Mouse (Mus musculus) splenic B cell, adult 2 months (primary cell): ENCODE data around the gene Krt6a.

ENCODE experiments used
- DNase-seq: peaks from one replicate; pipeline ENCODE4 v3.0.0-alpha.2; 2011; ENCODE audit warnings: low read depth, low spot score
- H3K27me3 ChIP-seq: 2 replicates; pipeline ENCODE4 v1.6.1; 2012; ENCODE audit warnings: mild to moderate bottlenecking, low read length, moderate library complexity, mixed read lengths; ENCODE audit not compliant: control insufficient read depth, poor library complexity, insufficient read depth, severe bottlenecking
- H3K36me3 ChIP-seq: 2 replicates; pipeline ENCODE4 v1.6.1; 2012; ENCODE audit warnings: mild to moderate bottlenecking, low read length, moderate library complexity, mixed read lengths; ENCODE audit not compliant: control insufficient read depth, poor library complexity, insufficient read depth, severe bottlenecking

Gene Krt6a

GRCm38 (mm10) chr15:101694207-101694606, at the start of gene Krt6a:
TSS of gene Krt6a (minus strand) at chr15:101694307.
- DNase-seq, result no peak
- H3K36me3 ChIP-seq, result no peaks in the 10 kb centered on the region
- no peaks in the 10 kb centered on the region for H3K27me3 ChIP-seq

- no peak for DNase-seq
- Histone ChIP-seq H3K27me3 (no peaks in the 10 kb centered on the region), H3K36me3 (no peaks in the 10 kb centered on the region)
Measured at GRCm38 (mm10) chr15:101742711-101743110, 48.6 kb upstream of the Krt6a start, which contains the start of gene Krt71. TSS of gene Krt71 (minus strand) at chr15:101743109.

GRCm38 (mm10) chr15:101737786-101738185, 43.7 kb upstream of the Krt6a start:
- DNase-seq, result no peak
- no peaks in the 10 kb centered on the region for H3K36me3 ChIP-seq

GRCm38 (mm10) chr15:101730653-101731052, 36.5 kb upstream of the Krt6a start:
- H3K27me3 ChIP-seq, result no peaks in the 10 kb centered on the region
- H3K36me3 ChIP-seq, result no peaks in the 10 kb centered on the region
- no peak for DNase-seq

More at GRCm38 (mm10) chr15:101737786-101738185, 43.7 kb upstream of the Krt6a start:
- no peaks in the 10 kb centered on the region for H3K27me3 ChIP-seq

- no peaks in the 10 kb centered on the region for H3K36me3 ChIP-seq
- H3K27me3 ChIP-seq, result no peaks in the 10 kb centered on the region
- DNase-seq, result no peak
Measured at GRCm38 (mm10) chr15:101724686-101725085, 30.6 kb upstream of the Krt6a start.

- no peaks in the 10 kb centered on the region for H3K36me3 ChIP-seq
- no peak for DNase-seq
- no peaks in the 10 kb centered on the region for H3K27me3 ChIP-seq
Measured at GRCm38 (mm10) chr15:101715831-101716230, 21.7 kb upstream of the Krt6a start.

GRCm38 (mm10) chr15:101714356-101714755, 20.2 kb upstream of the Krt6a start:
- Histone ChIP-seq H3K27me3 (no peaks in the 10 kb centered on the region), H3K36me3 (no peaks in the 10 kb centered on the region)
- DNase-seq, result no peak

- no peak for DNase-seq
- Histone ChIP-seq H3K36me3 (no peaks in the 10 kb centered on the region), H3K27me3 (no peaks in the 10 kb centered on the region)
Measured at GRCm38 (mm10) chr15:101713731-101714130, 19.6 kb upstream of the Krt6a start.

GRCm38 (mm10) chr15:101712720-101713119, 18.6 kb upstream of the Krt6a start, which contains the start of gene Krt5:
TSS of gene Krt5 (minus strand) at chr15:101712898.
- no peak for DNase-seq
- H3K36me3 ChIP-seq, result no peaks in the 10 kb centered on the region
- H3K27me3 ChIP-seq, result no peaks in the 10 kb centered on the region

- Histone ChIP-seq H3K27me3 (no peaks in the 10 kb centered on the region), H3K36me3 (no peaks in the 10 kb centered on the region)
- no peak for DNase-seq
Measured at GRCm38 (mm10) chr15:101708683-101709082, 14.6 kb upstream of the Krt6a start.

GRCm38 (mm10) chr15:101707454-101707853, 13.3 kb upstream of the Krt6a start:
- H3K36me3 ChIP-seq, result no peaks in the 10 kb centered on the region
- no peaks in the 10 kb centered on the region for H3K27me3 ChIP-seq
- DNase-seq, result no peak

GRCm38 (mm10) chr15:101704066-101704465, 10.0 kb upstream of the Krt6a start:
- DNase-seq, result no peak
- H3K36me3 ChIP-seq, result no peaks in the 10 kb centered on the region
- no peaks in the 10 kb centered on the region for H3K27me3 ChIP-seq

- Histone ChIP-seq H3K36me3 (no peaks in the 10 kb centered on the region), H3K27me3 (no peaks in the 10 kb centered on the region)
- DNase-seq, result no peak
Measured at GRCm38 (mm10) chr15:101702380-101702779, 8.3 kb upstream of the Krt6a start.

- Histone ChIP-seq H3K27me3 (no peaks in the 10 kb centered on the region), H3K36me3 (no peaks in the 10 kb centered on the region)
- DNase-seq, result no peak
Measured at GRCm38 (mm10) chr15:101699866-101700265, 5.8 kb upstream of the Krt6a start.

- no peak for DNase-seq
- no peaks in the 10 kb centered on the region for H3K27me3 ChIP-seq
- H3K36me3 ChIP-seq, result no peaks in the 10 kb centered on the region
Measured at GRCm38 (mm10) chr15:101699192-101699591, 5.1 kb upstream of the Krt6a start.
